Mouse (Mus musculus): ENCODE data around the gene Dnase2a.

The Dnase2a gene

GRCm38 (mm10) chr8:84908421-84909161, at the start of gene Dnase2a:
TSS of gene Dnase2a (plus strand) at chr8:84908560.
- DNase-seq (ENCODE audit: low spot score): peak; percentile 74

GRCm38 (mm10) chr8:84871376-84872308, 36.7 kb upstream of the Dnase2a start, which contains the start of gene Syce2:
TSS of gene Syce2 (plus strand) at chr8:84872111.
- DNase-seq (ENCODE audit: low spot score): peak; percentile 46

DNA sequence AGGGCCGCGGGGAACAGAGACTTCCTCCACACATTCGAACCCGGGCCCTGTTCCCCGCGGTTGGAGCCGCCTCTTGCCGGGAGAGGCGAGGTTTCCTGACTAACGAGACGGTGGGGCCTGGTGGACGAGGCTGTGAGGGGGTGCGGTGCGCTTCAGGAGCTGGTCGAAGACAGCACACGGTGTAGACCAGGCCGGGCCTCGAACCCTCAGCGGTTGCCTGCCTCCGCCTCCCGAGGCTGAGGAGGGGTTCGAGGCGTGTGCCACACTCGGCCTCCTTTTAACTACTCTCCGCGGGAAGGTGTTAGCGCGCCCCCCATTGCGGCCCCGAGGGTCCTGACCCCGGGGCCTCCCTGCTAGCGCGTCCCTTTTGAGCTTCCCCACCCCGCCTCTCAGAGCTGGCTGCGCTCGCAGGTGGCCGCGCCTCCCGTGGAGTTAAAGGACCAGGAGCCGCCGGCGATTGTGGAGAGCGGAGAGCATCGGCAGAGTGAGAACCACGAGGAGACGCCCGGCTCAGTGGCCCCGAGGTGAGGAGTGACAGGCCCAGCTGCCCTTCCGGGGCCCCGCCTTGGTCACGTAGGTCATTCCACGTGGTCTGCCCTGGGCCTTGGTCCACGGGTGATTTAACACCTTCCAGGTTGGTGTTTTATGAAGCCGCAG, 35.9 kb upstream of the Dnase2a start:
- DNase-seq (ENCODE audit: low spot score): no peak

DNA sequence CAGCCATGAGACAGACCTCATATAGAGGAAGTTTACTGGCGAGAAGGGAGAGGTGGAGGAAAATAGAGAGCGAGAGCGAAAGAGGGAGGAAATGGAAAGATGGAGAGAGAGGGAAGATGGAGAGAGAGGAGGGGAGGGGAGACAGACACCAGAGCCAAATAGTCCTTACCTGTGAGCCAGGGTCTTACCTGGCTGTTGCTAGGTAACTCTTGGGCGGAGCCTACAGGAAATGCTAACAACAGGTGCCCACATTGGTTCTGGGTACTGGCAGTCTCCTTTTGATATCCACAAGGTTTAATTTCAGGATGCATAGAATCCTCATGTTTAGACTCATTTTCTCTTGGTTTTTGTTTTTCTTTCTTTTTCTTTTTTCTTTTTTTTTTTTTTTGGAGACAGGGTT, 35.3 kb upstream of the Dnase2a start:
- no peak for DNase-seq (ENCODE audit: low spot score)

DNA sequence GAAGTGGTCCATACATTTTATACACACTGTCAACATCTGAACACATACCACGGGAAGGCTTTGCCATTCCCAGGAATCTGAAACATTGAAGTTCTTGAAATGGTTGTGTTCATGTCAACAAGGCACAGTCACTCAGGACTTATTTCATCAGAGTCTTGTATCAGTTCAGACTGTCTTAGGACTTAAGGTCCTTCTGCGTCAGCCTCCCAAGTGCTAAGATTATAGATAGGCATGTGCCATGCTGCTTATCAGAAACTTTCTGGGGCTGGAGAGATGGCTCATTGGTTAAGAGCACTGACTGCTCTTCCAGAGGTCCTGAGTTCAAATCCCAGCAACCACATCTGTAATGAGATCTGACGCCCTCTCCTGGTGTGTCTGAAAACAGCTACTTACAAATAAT, 34.0 kb upstream of the Dnase2a start:
- no peak for DNase-seq (ENCODE audit: low spot score)

DNA sequence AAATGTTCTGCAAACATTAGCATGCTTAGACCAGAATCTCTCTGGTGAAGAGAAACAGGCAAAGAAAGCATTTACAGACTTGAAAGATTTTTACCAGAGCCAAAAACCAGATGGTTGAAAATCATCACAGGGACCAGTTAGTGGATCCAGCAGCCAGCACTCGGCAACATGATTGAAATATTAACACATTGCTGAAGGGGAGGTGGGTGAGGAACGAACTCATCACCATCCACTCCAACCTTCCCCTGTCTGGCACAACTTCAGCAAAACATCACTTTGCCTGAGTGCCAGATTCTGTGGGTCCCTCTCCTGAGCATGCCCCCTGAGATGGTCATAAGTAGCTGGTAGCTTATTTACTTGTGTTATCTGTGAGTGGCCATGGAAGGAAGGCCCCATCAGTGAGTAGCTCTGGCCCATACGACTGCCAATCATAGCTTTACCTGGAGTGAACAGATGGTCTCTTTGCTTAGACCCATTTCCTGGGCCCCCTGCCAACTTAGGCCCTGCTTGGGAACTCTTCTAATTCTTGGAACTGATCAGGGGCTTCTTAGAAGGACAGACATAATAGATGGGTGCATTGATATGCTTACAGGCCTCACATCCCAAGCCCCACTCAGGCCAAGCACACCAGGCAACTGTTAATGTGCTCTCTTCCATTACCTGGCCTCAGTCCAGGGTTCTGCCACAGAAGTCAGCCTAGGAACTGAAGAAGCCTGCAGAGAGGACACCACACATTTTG, 30.9 kb upstream of the Dnase2a start:
- no peak for DNase-seq (ENCODE audit: low spot score)

- DNase-seq (ENCODE audit: low spot score): no peak
These were observed 29.4 kb upstream of the Dnase2a start for GRCm38 (mm10) chr8:84878915-84879314.

DNA sequence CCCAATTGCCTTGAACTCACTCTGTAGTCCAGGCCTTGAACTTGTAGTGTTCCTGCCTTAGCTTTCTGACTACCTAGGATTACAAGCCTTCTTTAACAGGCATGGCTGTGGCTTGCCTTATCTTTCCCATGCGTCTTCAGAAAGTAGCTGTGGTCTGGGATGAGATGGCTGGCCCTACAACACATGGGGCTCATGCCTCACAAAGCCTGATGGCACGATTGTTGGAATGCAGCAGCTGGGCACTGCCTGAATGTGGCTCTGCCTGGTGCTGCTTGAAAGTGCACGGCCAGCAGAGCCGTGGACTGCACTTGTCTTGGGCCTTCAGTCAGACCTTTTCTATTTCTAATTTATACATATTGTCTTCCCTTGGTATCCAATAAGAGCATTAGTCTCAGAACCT, 23.6 kb upstream of the Dnase2a start:
- no peak for DNase-seq (ENCODE audit: low spot score)

- DNase-seq (ENCODE audit: low spot score): no peak
These were observed 20.1 kb upstream of the Dnase2a start for GRCm38 (mm10) chr8:84888280-84888679.

DNA sequence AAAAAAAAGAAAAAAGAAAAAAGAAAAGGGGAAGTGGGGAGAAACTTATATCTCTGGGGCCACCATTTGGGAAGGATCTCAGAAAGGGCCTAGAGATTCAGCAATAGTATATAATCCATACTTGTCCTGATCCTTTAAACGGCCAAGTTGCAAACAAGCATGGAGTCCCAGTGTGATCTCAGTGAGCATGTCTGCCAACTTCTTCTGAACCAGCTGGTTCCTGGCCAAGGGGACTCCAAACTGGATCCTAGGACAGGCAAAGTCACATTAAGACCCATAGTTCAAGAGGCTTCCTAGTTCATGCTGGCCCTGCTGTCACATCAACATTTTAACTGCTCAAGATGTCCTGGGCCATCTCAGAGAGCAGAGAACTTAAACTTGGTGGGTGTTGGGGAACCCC, 19.2 kb upstream of the Dnase2a start:
- DNase-seq (ENCODE audit: low spot score): no peak

DNA sequence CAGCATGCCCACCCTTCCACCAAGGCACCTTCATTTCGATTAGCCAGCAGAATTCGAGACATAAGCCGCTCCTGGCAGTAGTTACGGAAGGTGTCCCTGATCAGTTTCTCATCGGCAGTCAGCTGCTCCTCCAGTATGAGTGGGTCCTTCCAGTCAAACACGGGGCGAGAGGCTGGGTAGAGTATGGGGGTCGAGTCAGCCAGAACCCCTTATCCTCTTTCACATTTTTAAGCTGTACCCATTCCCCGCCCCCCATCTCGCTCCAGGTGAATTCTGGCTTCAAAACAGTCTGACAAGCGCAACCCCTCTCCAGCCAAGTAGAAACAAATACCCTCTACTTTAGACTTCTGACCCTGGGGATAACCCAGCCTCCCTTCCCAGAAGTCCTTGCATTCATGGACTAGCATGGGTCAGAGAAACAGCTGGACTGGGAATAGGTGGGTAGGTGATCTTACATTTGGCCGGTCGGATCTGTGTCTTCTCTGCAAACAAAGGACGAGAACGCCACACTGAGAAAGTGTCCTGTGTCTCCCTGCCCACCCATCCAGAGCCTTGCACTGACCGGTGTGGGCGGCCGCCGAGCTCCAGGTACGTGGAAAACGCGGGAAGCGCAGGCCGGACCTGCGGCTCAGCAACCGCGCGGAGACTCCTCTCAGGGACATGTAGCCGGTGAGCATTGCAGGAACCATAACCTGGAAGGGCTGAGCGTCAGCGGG, 15.2 kb upstream of the Dnase2a start:
- no peak for DNase-seq (ENCODE audit: low spot score)

DNA sequence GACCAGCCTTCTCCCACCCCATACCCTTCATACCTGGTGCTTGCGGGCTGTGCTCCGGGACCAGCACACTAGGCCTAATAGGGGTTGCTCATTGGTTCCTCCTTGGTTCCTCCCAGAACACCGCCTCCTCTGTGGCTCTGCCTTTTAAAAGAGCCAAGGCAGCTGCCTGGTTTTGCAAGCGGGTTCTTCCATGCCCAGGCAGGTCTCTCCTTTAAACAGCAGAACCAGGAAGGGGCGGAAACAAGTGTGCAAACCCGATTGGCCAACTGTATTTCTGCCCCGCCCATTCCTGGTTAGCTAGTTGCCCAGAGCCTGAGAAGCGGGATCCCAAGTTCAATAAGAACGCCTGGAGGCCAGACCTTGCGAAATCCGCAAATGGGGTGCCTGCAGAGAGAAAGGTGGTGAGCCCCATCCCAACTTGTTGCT, 14.6 kb upstream of the Dnase2a start, which contains the start of gene Gcdh:
Gene Gcdh, minus strand, starts transcription at position 213 of the 426 bp plus-strand sequence.
- DNase-seq (ENCODE audit: low spot score): peak; percentile 67

GRCm38 (mm10) chr8:84895963-84896362, 12.4 kb upstream of the Dnase2a start:
- no peak for DNase-seq (ENCODE audit: low spot score)

- no peak for DNase-seq (ENCODE audit: low spot score)
These were observed 7.3 kb upstream of the Dnase2a start for GRCm38 (mm10) chr8:84901071-84901470.

- no peak for DNase-seq (ENCODE audit: low spot score)
These were observed 6.6 kb upstream of the Dnase2a start, which contains the start of gene Klf1 for GRCm38 (mm10) chr8:84901752-84902151. TSS of gene Klf1 (plus strand) at chr8:84901928.

GRCm38 (mm10) chr8:84902367-84902919, 5.9 kb upstream of the Dnase2a start:
- DNase-seq (ENCODE audit: low spot score): no peak

DNA sequence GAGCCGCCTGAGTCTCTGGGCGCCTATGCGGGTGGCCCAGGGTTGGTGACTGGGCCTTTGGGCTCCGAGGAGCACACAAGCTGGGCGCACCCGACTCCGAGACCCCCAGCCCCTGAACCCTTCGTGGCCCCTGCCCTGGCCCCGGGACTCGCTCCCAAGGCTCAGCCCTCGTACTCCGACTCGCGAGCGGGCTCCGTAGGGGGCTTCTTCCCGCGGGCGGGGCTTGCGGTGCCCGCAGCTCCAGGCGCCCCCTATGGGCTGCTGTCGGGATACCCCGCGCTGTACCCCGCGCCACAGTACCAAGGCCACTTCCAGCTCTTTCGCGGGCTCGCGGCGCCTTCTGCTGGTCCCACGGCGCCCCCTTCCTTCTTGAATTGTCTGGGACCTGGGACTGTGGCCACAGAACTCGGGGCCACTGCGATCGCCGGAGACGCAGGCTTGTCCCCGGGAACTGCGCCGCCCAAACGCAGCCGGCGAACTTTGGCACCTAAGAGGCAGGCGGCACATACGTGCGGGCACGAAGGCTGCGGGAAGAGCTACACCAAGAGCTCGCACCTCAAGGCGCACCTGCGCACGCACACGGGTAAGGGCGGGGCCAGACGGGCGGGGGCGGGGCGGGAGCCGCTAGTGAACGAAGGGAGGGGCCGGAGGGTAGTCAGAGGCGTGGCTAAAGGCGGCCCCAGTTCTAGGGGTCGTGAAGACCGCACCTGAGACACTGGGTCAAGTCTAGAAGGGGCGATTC, 5.3 kb upstream of the Dnase2a start:
- peak; percentile 90 for DNase-seq (ENCODE audit: low spot score)

- no peak for DNase-seq (ENCODE audit: low spot score)
These were observed 4.0 kb upstream of the Dnase2a start for GRCm38 (mm10) chr8:84904351-84904750.

GRCm38 (mm10) chr8:84907037-84907436, 1.3 kb upstream of the Dnase2a start:
- DNase-seq (ENCODE audit: low spot score): no peak

DNA sequence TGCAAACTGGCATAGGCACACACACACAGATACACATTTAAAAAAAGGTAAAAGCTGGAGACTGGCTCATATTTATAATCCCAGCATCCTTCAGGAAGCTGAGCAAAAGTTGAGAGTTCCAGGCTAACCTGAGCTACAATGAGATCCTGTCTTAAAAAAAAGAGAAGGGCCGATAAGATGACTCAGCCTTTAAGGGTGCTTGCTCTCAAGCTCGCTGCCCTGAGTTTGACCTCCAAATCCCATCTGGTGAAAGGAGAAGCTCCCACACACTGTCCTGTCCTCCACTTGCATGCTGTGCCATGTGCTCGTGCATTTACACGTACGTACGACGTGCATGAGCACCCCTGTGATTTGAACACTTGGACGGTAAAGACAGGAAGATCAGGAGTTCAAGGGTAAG, 867 bp upstream of the Dnase2a start:
- no peak for DNase-seq (ENCODE audit: low spot score)

All from ovary, postnatal 10 days (tissue).